Mouse (Mus musculus): ENCODE measurements around the gene Usp48.

GRCm38 (mm10) chr4:137698076-137698985 lies 104.8 kb downstream of the Usp48 start:
- TF ChIP-seq GATA1 (IDR thresholded peaks at IDR 0.05; ENCODE audit: borderline replicate concordance, low read length) (no peak), FLI1 (IDR thresholded peaks at IDR 0.05; ENCODE audit: low read length) (no peak)

Data from megakaryocyte, embryonic 14.5 days (primary cell).